Mouse (Mus musculus) small intestine, adult 2 months (tissue): ENCODE measurements around the gene Rfx1.

Experiments used
- CTCF ChIP-seq: fragments of 200-500 bp; IDR thresholded peaks from 2 replicates; pipeline ENCODE4 v1.5.1; 2012; ENCODE audit warnings: low read depth, mild to moderate bottlenecking, control low read depth, inconsistent platforms, low read length, moderate library complexity, mixed read lengths; ENCODE audit not compliant: insufficient replicate concordance, insufficient read length; ENCODE audit errors: extremely low read depth
- POLR2A ChIP-seq: fragments of 200-500 bp; IDR thresholded peaks from 2 replicates; pipeline ENCODE4 v1.6.1; 2012; ENCODE audit warnings: low read depth, mild to moderate bottlenecking, control low read depth, inconsistent platforms, low read length, moderate library complexity

DNA sequence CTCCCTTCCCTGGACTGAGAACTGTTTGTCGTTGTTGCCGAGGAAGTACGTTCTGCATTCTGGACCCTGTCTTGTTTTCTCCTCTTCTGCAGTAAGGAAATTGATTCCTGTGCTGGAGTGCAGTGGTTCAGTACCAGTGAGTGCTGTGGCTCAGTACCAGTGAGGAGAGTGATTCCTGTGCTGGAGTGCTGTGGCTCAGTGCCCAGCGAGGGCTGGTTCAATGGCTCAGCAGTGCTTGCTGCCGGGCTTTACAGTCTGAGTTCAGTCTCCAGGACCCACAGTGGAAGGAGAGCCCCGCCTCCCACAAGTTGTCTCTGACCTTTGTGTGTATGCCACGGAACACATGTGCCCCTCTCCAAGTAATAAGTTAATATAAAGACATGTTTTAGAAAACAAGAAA is 20.5 kb downstream of the Rfx1 start:
- TF ChIP-seq CTCF (no peak), POLR2A (no peak)
